Mouse (Mus musculus): ENCODE results near the gene Ppib. TPM values are rescaled to one million over a fixed set of nuclear protein-coding genes. Genes with fewer than 3 reads are reported as not detected.
A peak's percentile ranks its signal among the peaks of the same experiment; 100 is the strongest.

Ppib gene
- total RNA-seq, 1 experiment: 891 TPM

DNA sequence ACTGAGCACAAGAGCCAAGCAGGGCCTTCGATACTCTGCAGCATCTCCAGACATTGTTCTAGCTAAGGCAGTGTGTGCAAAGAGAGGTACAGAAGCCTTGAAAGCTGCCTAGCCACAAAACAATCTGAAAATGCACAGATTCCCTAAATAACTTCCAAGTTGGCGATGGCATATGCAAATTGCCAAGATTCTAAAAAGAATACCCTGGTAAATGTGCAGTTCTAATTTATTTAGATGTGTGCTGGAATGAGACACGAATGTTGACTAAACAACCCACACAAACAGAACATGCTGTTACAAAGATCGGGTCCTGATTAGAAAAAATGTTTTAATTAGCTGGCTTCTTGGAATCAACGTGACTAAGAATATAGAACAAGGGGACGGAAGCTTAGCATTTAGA, 42.6 kb downstream of the Ppib start:
- no peak for TF ChIP-seq CHD2 (IDR thresholded peaks at IDR 0.05; ENCODE audit: low read depth, low read length)
- no peak for TF ChIP-seq ZNF384 (IDR thresholded peaks at IDR 0.05; ENCODE audit: low read depth, low read length)
- no peak for TF ChIP-seq MAFK (IDR thresholded peaks at IDR 0.05; ENCODE audit: insufficient read depth, low read depth, low read length)
- TF ChIP-seq HCFC1 (IDR thresholded peaks at IDR 0.05; ENCODE audit: borderline replicate concordance, insufficient read depth, low read length): no peak
- no peak for TF ChIP-seq ZC3H11A (IDR thresholded peaks at IDR 0.05; ENCODE audit: borderline replicate concordance, low read depth, low read length)
- no peaks in the 10 kb centered on the region; the same call in 1 of the 2 replicates for H3K36me3 ChIP-seq (ENCODE audit: control insufficient read depth, insufficient read depth, low read length, poor library complexity, severe bottlenecking)
- H3K4me1 ChIP-seq (ENCODE audit: control insufficient read depth in 2 of 2, insufficient read depth in 2 of 2, low read length in 2 of 2, poor library complexity in 1 of 2): 0 out of 4 replicates have a peak, but pooled peaks cover 0 to 2% of the 10 kb centered on the region in 2 experiments
- no peak for DNase-seq (ENCODE audit: low read depth, low spot score)
- no peak overlapping the region for H3K9ac ChIP-seq (ENCODE audit: insufficient read depth, low read depth, low read length, poor library complexity, severe bottlenecking)
- H3K27ac ChIP-seq (ENCODE audit: insufficient read depth, low read depth, low read length, poor library complexity, severe bottlenecking): no peak overlapping the region
- in situ Hi-C loops (cut with MboI; ENCODE audit: low sequenced_read_pairs in 2 of 2, unreplicated experiment in 2 of 2): no loop called here
- H3K9me3 ChIP-seq (ENCODE audit: control insufficient read depth, insufficient read depth, low read depth, low read length): no peaks in the 10 kb centered on the region
- no peak overlapping the region for H3K4me3 ChIP-seq (ENCODE audit: insufficient read depth in 1 of 2, low read depth in 1 of 2, low read length in 2 of 2, poor library complexity in 1 of 2, severe bottlenecking in 1 of 2)

DNA sequence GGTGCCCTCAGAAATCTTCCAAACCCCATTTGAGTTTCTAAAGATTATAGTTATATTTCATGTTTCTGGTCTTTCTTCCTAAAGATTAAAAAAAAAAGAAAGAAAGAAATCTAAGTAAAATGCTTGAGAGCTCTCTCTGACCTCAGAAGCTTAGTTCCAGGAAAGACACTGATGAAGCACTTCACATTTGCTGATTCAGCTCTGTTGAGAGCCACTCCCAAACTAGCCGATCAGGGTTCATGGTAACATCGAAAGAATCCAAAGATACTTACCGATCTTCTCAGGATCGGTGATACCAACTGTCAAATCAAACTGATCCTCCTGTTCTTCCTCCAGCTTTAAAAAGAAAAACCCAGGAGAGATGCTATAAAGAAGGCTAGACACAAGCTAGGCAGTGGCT, 44.6 kb downstream of the Ppib start:
- Histone ChIP-seq H3K4me1 (ENCODE audit: control insufficient read depth in 2 of 2, insufficient read depth in 2 of 2, low read length in 2 of 2, poor library complexity in 1 of 2) (0 out of 4 replicates have a peak, but pooled peaks cover 0 to 2% of the 10 kb centered on the region in 2 experiments), H3K36me3 (ENCODE audit: control insufficient read depth, insufficient read depth, low read length, poor library complexity, severe bottlenecking) (no peaks in the 10 kb centered on the region; the same call in 1 of the 2 replicates), H3K9ac (ENCODE audit: insufficient read depth, low read depth, low read length, poor library complexity, severe bottlenecking) (no peak overlapping the region), H3K4me3 (ENCODE audit: insufficient read depth in 1 of 2, low read depth in 1 of 2, low read length in 2 of 2, poor library complexity in 1 of 2, severe bottlenecking in 1 of 2) (no peak overlapping the region), H3K9me3 (ENCODE audit: control insufficient read depth, insufficient read depth, low read depth, low read length) (no peaks in the 10 kb centered on the region), H3K27ac (ENCODE audit: insufficient read depth, low read depth, low read length, poor library complexity, severe bottlenecking) (no peak overlapping the region)
- TF ChIP-seq CHD2 (IDR thresholded peaks at IDR 0.05; ENCODE audit: low read depth, low read length): no peak
- no peak for TF ChIP-seq ZNF384 (IDR thresholded peaks at IDR 0.05; ENCODE audit: low read depth, low read length)
- peak; percentile 49; the same call in 1 of the 2 replicates for TF ChIP-seq MAFK (IDR thresholded peaks at IDR 0.05; ENCODE audit: insufficient read depth, low read depth, low read length)
- TF ChIP-seq ZC3H11A (IDR thresholded peaks at IDR 0.05; ENCODE audit: borderline replicate concordance, low read depth, low read length): no peak
- DNase-seq (ENCODE audit: low read depth, low spot score): no peak
- in situ Hi-C loops (cut with MboI; ENCODE audit: low sequenced_read_pairs in 2 of 2, unreplicated experiment in 2 of 2): no loop called here

DNA sequence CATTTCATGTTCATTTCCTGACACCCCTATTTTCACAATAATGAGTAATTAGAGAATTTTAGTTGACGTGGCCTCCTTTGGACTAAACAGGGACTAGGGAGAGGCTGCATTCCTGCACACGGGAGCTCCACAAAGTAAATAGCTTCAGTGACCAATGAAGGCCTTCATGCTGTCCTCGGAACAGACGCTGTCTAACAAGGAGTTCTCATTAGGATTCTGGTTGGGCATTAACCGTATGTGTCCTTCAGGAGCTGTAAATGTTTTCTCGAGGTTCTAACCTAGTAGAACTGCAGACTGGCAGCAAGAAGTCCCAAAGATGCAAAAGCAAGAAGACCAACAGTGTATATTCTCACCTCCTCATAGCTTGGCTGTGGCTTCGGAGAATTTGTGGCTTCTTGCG, 45.1 kb downstream of the Ppib start:
- TF ChIP-seq MAFK (IDR thresholded peaks at IDR 0.05; ENCODE audit: insufficient read depth, low read depth, low read length): no peak
- no peak for TF ChIP-seq ZC3H11A (IDR thresholded peaks at IDR 0.05; ENCODE audit: borderline replicate concordance, low read depth, low read length)
- no peak for TF ChIP-seq ZNF384 (IDR thresholded peaks at IDR 0.05; ENCODE audit: low read depth, low read length)
- TF ChIP-seq CHD2 (IDR thresholded peaks at IDR 0.05; ENCODE audit: low read depth, low read length): no peak
- no peak for TF ChIP-seq HCFC1 (IDR thresholded peaks at IDR 0.05; ENCODE audit: borderline replicate concordance, insufficient read depth, low read length)
- Histone ChIP-seq H3K27ac (ENCODE audit: insufficient read depth, low read depth, low read length, poor library complexity, severe bottlenecking) (no peak overlapping the region), H3K4me1 (ENCODE audit: control insufficient read depth in 2 of 2, insufficient read depth in 2 of 2, low read length in 2 of 2, poor library complexity in 1 of 2) (0 out of 4 replicates have a peak, but pooled peaks cover 0 to 2% of the 10 kb centered on the region in 2 experiments), H3K9ac (ENCODE audit: insufficient read depth, low read depth, low read length, poor library complexity, severe bottlenecking) (no peak overlapping the region), H3K36me3 (ENCODE audit: control insufficient read depth, insufficient read depth, low read length, poor library complexity, severe bottlenecking) (no peaks in the 10 kb centered on the region; the same call in 1 of the 2 replicates), H3K4me3 (ENCODE audit: insufficient read depth in 1 of 2, low read depth in 1 of 2, low read length in 2 of 2, poor library complexity in 1 of 2, severe bottlenecking in 1 of 2) (no peak overlapping the region), H3K9me3 (ENCODE audit: control insufficient read depth, insufficient read depth, low read depth, low read length) (no peaks in the 10 kb centered on the region)
- no peak for DNase-seq (ENCODE audit: low read depth, low spot score)
- in situ Hi-C loops (cut with MboI; ENCODE audit: low sequenced_read_pairs in 2 of 2, unreplicated experiment in 2 of 2): no loop called here

DNA sequence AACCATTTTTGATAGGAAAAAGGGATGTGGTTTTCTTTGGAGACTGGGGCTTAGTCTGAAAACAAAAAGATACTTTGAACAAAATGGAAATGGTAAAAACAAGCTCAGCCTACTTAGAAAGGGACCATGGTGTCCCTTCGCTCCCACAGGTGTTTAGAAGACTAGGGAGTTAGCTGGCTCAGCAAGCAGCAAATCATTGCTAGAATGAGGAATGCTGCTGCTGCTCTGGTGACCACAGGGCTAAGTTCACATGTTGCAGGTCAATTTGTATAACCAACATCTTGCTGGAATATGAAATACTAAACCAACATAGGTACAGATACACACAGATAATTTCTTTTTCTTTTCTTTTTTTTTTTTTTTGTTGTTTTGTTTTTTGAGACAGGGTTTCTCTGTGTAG, 49.6 kb downstream of the Ppib start:
- Histone ChIP-seq H3K36me3 (ENCODE audit: control insufficient read depth, insufficient read depth, low read length, poor library complexity, severe bottlenecking) (no peaks in the 10 kb centered on the region), H3K9ac (ENCODE audit: insufficient read depth, low read depth, low read length, poor library complexity, severe bottlenecking) (no peak overlapping the region), H3K4me1 (ENCODE audit: control insufficient read depth in 2 of 2, insufficient read depth in 2 of 2, low read length in 2 of 2, poor library complexity in 1 of 2) (0 out of 4 replicates have a peak, but pooled peaks cover 0 to 2% of the 10 kb centered on the region in 2 experiments), H3K9me3 (ENCODE audit: control insufficient read depth, insufficient read depth, low read depth, low read length) (no peaks in the 10 kb centered on the region), H3K27ac (ENCODE audit: insufficient read depth, low read depth, low read length, poor library complexity, severe bottlenecking) (no peak overlapping the region), H3K4me3 (ENCODE audit: insufficient read depth in 1 of 2, low read depth in 1 of 2, low read length in 2 of 2, poor library complexity in 1 of 2, severe bottlenecking in 1 of 2) (no peak overlapping the region)
- in situ Hi-C loops (cut with MboI; ENCODE audit: low sequenced_read_pairs in 2 of 2, unreplicated experiment in 2 of 2): no loop called here
- TF ChIP-seq ZC3H11A (IDR thresholded peaks at IDR 0.05; ENCODE audit: borderline replicate concordance, low read depth, low read length): no peak
- no peak for TF ChIP-seq ZNF384 (IDR thresholded peaks at IDR 0.05; ENCODE audit: low read depth, low read length)
- no peak for TF ChIP-seq MAFK (IDR thresholded peaks at IDR 0.05; ENCODE audit: insufficient read depth, low read depth, low read length)
- TF ChIP-seq HCFC1 (IDR thresholded peaks at IDR 0.05; ENCODE audit: borderline replicate concordance, insufficient read depth, low read length): no peak
- TF ChIP-seq CHD2 (IDR thresholded peaks at IDR 0.05; ENCODE audit: low read depth, low read length): no peak
- DNase-seq (ENCODE audit: low read depth, low spot score): no peak

DNA sequence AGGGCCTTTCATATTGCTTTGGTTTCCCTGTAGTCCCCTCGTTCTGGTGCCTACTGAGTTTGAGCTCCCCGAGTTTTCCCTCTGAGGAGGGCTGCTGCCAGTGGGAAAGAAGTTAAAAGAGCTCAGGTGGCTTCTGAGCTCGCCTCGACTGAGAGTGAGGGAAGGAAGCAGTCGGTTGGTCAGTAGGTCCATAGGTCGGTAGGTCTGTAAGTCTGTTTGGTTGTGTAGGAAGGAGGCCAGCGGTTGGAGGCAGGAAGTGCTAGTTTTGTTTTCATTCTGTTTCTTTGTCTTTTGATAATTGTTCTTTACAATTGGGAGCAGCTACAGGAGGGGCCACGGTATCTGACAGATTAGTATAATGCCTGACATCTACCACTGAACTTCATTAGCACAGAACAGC, 50.1 kb downstream of the Ppib start:
- Histone ChIP-seq H3K9ac (ENCODE audit: insufficient read depth, low read depth, low read length, poor library complexity, severe bottlenecking) (no peak overlapping the region), H3K27ac (ENCODE audit: insufficient read depth, low read depth, low read length, poor library complexity, severe bottlenecking) (no peak overlapping the region), H3K4me3 (ENCODE audit: insufficient read depth in 1 of 2, low read depth in 1 of 2, low read length in 2 of 2, poor library complexity in 1 of 2, severe bottlenecking in 1 of 2) (no peak overlapping the region), H3K4me1 (ENCODE audit: control insufficient read depth in 2 of 2, insufficient read depth in 2 of 2, low read length in 2 of 2, poor library complexity in 1 of 2) (0 out of 4 replicates have a peak, but pooled peaks cover 0 to 2% of the 10 kb centered on the region in 2 experiments), H3K9me3 (ENCODE audit: control insufficient read depth, insufficient read depth, low read depth, low read length) (no peaks in the 10 kb centered on the region), H3K36me3 (ENCODE audit: control insufficient read depth, insufficient read depth, low read length, poor library complexity, severe bottlenecking) (no peaks in the 10 kb centered on the region)
- no peak for DNase-seq (ENCODE audit: low read depth, low spot score)
- TF ChIP-seq MAFK (IDR thresholded peaks at IDR 0.05; ENCODE audit: insufficient read depth, low read depth, low read length) (no peak), HCFC1 (IDR thresholded peaks at IDR 0.05; ENCODE audit: borderline replicate concordance, insufficient read depth, low read length) (no peak), ZC3H11A (IDR thresholded peaks at IDR 0.05; ENCODE audit: borderline replicate concordance, low read depth, low read length) (no peak)
- in situ Hi-C loops (cut with MboI; ENCODE audit: low sequenced_read_pairs in 2 of 2, unreplicated experiment in 2 of 2): no loop called here

Measured in ES-E14 (cell line).